ENCODE assay signal across 26 mouse cellular contexts in the genomic region with DNA sequence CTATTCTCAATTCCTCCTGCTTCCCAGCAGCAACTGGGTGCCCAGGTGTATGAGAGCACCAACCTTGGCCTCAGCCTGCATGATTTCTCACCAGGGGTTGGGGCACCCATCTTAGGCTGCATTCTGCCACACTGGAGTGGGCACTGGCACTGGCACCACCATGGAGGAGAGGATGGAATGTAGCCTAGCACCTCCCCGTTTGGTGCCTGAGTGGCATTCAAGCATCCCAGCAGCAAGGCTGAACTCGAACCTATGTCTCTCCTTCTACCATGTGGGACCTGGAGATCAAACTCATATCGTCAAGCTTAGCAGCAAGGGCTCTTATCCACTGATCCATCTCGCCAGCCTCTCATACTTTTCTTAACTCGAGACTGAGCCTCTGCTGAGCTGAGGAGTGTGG.
"Had no signal": no experiment of that assay in that cellular context is flagged by ENCODE, and none has a peak within 500 bp of the region (broad histone marks: within the 10 kb centered on the region; RNA-seq: fewer than 3 reads in every experiment).

No protein-coding gene starts in this region.

- H3K4me3 ChIP-seq: heart, embryonic 12.5 days; heart, embryonic 13.5 days; heart, embryonic 15.5 days; hindbrain, embryonic 10.5 days; hindbrain, embryonic 12.5 days; hindbrain, embryonic 13.5 days; hindbrain, embryonic 15.5 days; intestine, embryonic 15.5 days; kidney, embryonic 15.5 days; layer of hippocampus, adult 2 months; left cerebral cortex, adult 2 months had no signal

- H3K27me3 ChIP-seq: heart, embryonic 12.5 days; heart, embryonic 13.5 days; heart, embryonic 15.5 days; hindbrain, embryonic 12.5 days; hindbrain, embryonic 13.5 days; hindbrain, embryonic 15.5 days; intestine, embryonic 15.5 days; kidney, embryonic 15.5 days had no signal

- H3K4me2 ChIP-seq: heart, embryonic 11.5 days; heart, embryonic 12.5 days; heart, embryonic 13.5 days; heart, embryonic 15.5 days; hindbrain, embryonic 12.5 days; hindbrain, embryonic 13.5 days; hindbrain, embryonic 14.5 days; hindbrain, embryonic 15.5 days; intestine, embryonic 15.5 days; kidney, embryonic 15.5 days had no signal

- DNase-seq: heart, postnatal 10 days; heart, postnatal 14 days; heart, postnatal 36 days; heart, postnatal 4 days; kidney, adult 11 months; kidney, adult 18-20 months; kidney, postnatal 10 days; kidney, postnatal 14 days; kidney, postnatal 25 days; layer of hippocampus, adult 9-11 months; layer of hippocampus, postnatal 36 days had no signal

- H3K27ac ChIP-seq: heart, embryonic 13.5 days; heart, embryonic 15.5 days; hindbrain, embryonic 10.5 days; hindbrain, embryonic 12.5 days; hindbrain, embryonic 13.5 days; hindbrain, embryonic 14.5 days; hindbrain, embryonic 15.5 days; hindbrain, postnatal 0 days; intestine, embryonic 15.5 days; kidney, embryonic 15.5 days; kidney, postnatal 0 days; layer of hippocampus, adult 2 months; left cerebral cortex, adult 2 months had no signal

- H3K4me1 ChIP-seq: heart, embryonic 12.5 days; hindbrain, embryonic 12.5 days; hindbrain, embryonic 13.5 days; hindbrain, embryonic 15.5 days; intestine, embryonic 15.5 days had no signal

- H3K9ac ChIP-seq: heart, embryonic 12.5 days; heart, embryonic 13.5 days; heart, embryonic 15.5 days; hindbrain, embryonic 12.5 days; hindbrain, embryonic 13.5 days; hindbrain, embryonic 14.5 days; hindbrain, embryonic 15.5 days; intestine, embryonic 15.5 days; kidney, embryonic 15.5 days had no signal

- H3K9me3 ChIP-seq: heart, embryonic 15.5 days; hindbrain, embryonic 15.5 days; intestine, embryonic 15.5 days had no signal
